2 mouse cellular contexts compared by ENCODE assay signal in the genomic region with DNA sequence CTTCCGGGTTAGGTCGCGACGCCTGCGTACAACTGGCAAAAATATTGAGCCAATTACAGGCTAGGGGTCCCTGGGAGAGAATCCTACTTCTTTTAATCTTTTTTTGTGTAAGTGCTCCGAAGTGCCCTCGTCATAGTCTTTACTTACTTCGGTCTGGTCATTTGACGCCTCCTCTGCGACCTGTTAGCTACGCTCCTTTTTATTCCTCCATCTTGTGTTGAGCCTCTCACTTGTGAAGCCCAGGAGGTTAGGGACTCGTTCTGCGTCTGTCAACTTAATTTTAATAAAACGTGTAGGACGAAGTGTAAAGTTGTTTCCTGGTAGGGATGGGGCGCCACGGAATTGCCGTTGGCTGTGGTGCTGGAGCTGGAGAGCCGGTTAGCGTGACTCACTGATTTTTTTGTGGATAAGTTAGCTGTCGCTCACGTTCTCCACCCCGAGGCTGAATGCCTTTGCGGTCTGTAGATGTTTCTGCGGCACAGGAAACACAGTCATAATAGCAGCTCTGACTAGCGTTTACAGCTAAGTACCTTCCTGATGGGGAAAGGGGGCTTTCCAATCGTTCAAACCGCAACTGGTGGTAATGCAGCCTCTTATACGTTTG.
A peak's percentile ranks its signal among the peaks of the same experiment; 100 is the strongest.
TF ChIP-seq lines count a peak whose summit lies in the region.

No protein-coding gene starts in this region.

TF ChIP-seq in CH12.LX, 34 proteins besides CTCF, POLR2A, EP300 and RAD21:
- no peak for TF ChIP-seq UBTF (IDR thresholded peaks at IDR 0.05; ENCODE audit: low read depth, low read length)
- peak; percentile 87 for TF ChIP-seq JUN (IDR thresholded peaks at IDR 0.05; ENCODE audit: insufficient read depth, low read depth, low read length)
- no peak for TF ChIP-seq KAT2A (IDR thresholded peaks at IDR 0.05; ENCODE audit: insufficient replicate concordance, low read length)
- peak; percentile 91 for TF ChIP-seq CHD1 (IDR thresholded peaks at IDR 0.05; ENCODE audit: low read depth, low read length)
- TF ChIP-seq RCOR1 (conservative IDR thresholded peaks at IDR 0.05; ENCODE audit: low read depth, low read length): peak; percentile 95
- TF ChIP-seq USF2 (conservative IDR thresholded peaks at IDR 0.05; ENCODE audit: low read depth, low read length): no peak
- TF ChIP-seq ZKSCAN1 (IDR thresholded peaks at IDR 0.05; ENCODE audit: borderline replicate concordance, low read depth, low read length): no peak
- peak; percentile 99 for TF ChIP-seq IRF4 (IDR thresholded peaks at IDR 0.05; ENCODE audit: low read depth, low read length)
- no peak; the same call in 1 of the 2 replicates for TF ChIP-seq HCFC1 (IDR thresholded peaks at IDR 0.05; ENCODE audit: low read depth, low read length)
- TF ChIP-seq MAZ (IDR thresholded peaks at IDR 0.05; ENCODE audit: low read depth, low read length): no peak; the same call in none of the 2 replicates
- peak; percentile 94; the same call in 1 of the 2 replicates for TF ChIP-seq MEF2A (IDR thresholded peaks at IDR 0.05; ENCODE audit: borderline replicate concordance, low read depth, low read length)
- TF ChIP-seq NRF1 (IDR thresholded peaks at IDR 0.05; ENCODE audit: low read depth, low read length): peak; percentile 50; the same call in 1 of the 2 replicates
- TF ChIP-seq SMC3 (IDR thresholded peaks at IDR 0.05; ENCODE audit: low read depth, low read length): no peak
- no peak for TF ChIP-seq USF1 (IDR thresholded peaks at IDR 0.05; ENCODE audit: low read depth, low read length)
- TF ChIP-seq TBP (conservative IDR thresholded peaks at IDR 0.05; ENCODE audit: low read depth, low read length): peak; percentile 58
- TF ChIP-seq ZMIZ1 (IDR thresholded peaks at IDR 0.05; ENCODE audit: low read depth, low read length): peak; percentile 78
- TF ChIP-seq JUND (conservative IDR thresholded peaks at IDR 0.05; ENCODE audit: low read depth, low read length): peak; percentile 92
- peak; percentile 71 for TF ChIP-seq MYC (IDR thresholded peaks at IDR 0.05; ENCODE audit: low read depth, low read length)
- TF ChIP-seq ELF1 (IDR thresholded peaks at IDR 0.05; ENCODE audit: low read depth, low read length): no peak
- TF ChIP-seq NELFE (IDR thresholded peaks at IDR 0.05; ENCODE audit: low read depth, low read length): peak; percentile 75
- TF ChIP-seq POLR2AphosphoS2 (IDR thresholded peaks at IDR 0.05; ENCODE audit: low read depth, low read length): no peak
- TF ChIP-seq SIN3A (IDR thresholded peaks at IDR 0.05; ENCODE audit: low read length): peak; percentile 74
- peak; percentile 75; the same call in 1 of the 2 replicates for TF ChIP-seq MXI1 (IDR thresholded peaks at IDR 0.05; ENCODE audit: low read depth, low read length)
- TF ChIP-seq GABPA (IDR thresholded peaks at IDR 0.05; ENCODE audit: insufficient replicate concordance, low read depth, low read length): no peak
- TF ChIP-seq BHLHE40 (IDR thresholded peaks at IDR 0.05; ENCODE audit: low read depth, low read length): peak; percentile 100
- TF ChIP-seq ETS1 (conservative IDR thresholded peaks at IDR 0.05; ENCODE audit: low read depth, low read length): peak; percentile 95
- peak; percentile 69; the same call in 1 of the 2 replicates for TF ChIP-seq ZNF384 (IDR thresholded peaks at IDR 0.05; ENCODE audit: low read depth, low read length)
- TF ChIP-seq CHD2 (IDR thresholded peaks at IDR 0.05; ENCODE audit: low read length): peak; percentile 81
- TF ChIP-seq TCF12 (IDR thresholded peaks at IDR 0.05; ENCODE audit: low read depth, low read length): peak; percentile 93
- TF ChIP-seq MAFK (IDR thresholded peaks at IDR 0.05; ENCODE audit: insufficient replicate concordance, low read length): peak; percentile 90
- peak; percentile 74 for TF ChIP-seq MAX (IDR thresholded peaks at IDR 0.05; ENCODE audit: low read length)

TF ChIP-seq in myocyte, 11 proteins besides CTCF, POLR2A, EP300 and RAD21:
- TF ChIP-seq MYOG (IDR thresholded peaks at IDR 0.05; ENCODE audit: control insufficient read depth in 1 of 3, insufficient read depth in 1 of 3, insufficient read length in 2 of 3, low read depth in 2 of 3) (no peak), SRF (IDR thresholded peaks at IDR 0.05; ENCODE audit: control insufficient read depth, insufficient read length, low read depth) (no peak), USF1 (IDR thresholded peaks at IDR 0.05; ENCODE audit: low read depth) (no peak), TCF12 (IDR thresholded peaks at IDR 0.05; ENCODE audit: insufficient read depth, poor library complexity, severe bottlenecking) (no peak), POLR2AphosphoS2 (IDR thresholded peaks at IDR 0.05; ENCODE audit: insufficient read length, low read depth) (no peak), E2F4 (IDR thresholded peaks at IDR 0.05; ENCODE audit: insufficient read depth) (no peak), MAX (IDR thresholded peaks at IDR 0.05; ENCODE audit: low read depth) (no peak), TCF3 (IDR thresholded peaks at IDR 0.05; ENCODE audit: insufficient read length, low read depth) (no peak), MYOD1 (IDR thresholded peaks at IDR 0.05; ENCODE audit: control insufficient read depth in 1 of 3, insufficient read length in 2 of 3, low read depth in 2 of 3) (no peak), CEBPB (IDR thresholded peaks at IDR 0.05; ENCODE audit: insufficient read depth, poor library complexity, severe bottlenecking) (no peak), REST (IDR thresholded peaks at IDR 0.05; ENCODE audit: insufficient read depth, insufficient read length) (no peak)
TF ChIP-seq in myocyte: peak in this region for 0.
